Mouse (Mus musculus): ENCODE measurements at regions not wholly inside any gene's neighbourhood (a gene's known extent, or its start where the extent isn't known, plus 50 kb on each side); places are given as distances from the start of the nearest gene placed in this dataset.
"Not testable (repeated sequence)": the region's sequence is repeated elsewhere in the genome, so short reads cannot be mapped to it uniquely, and the experiment has no call there.

DNA sequence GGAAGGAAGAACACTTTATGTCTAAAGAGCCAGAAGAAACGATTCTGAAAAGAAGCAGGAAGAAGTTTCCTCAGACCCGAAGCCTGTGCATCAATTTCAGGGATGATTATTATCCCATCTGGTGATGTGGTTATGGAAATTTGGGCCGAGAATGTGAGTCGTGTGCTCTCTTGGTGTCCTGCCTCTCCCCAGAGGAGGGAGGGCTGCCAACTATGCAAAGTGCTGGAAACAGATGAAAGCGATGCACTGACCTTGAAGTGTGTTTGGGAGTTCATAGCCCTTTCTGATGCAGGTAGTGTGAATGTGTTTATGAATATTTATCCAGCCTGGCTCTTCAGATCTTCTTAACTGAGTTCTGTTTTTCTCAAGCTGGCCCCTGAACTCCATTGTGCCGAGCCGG, 59.8 kb upstream of the Emcn start:
- TF ChIP-seq CTCF (IDR thresholded peaks at IDR 0.05; ENCODE audit: extremely low read depth, insufficient read length, insufficient replicate concordance, low read depth, low read length) (no peak), POLR2A (IDR thresholded peaks at IDR 0.05; ENCODE audit: low read depth, low read length) (no peak)
- no peak overlapping the region for H3K4me3 ChIP-seq (ENCODE audit: low read depth, low read length)
- H3K27ac ChIP-seq (ENCODE audit: insufficient read depth, low read depth, low read length), result no peak overlapping the region
- H3K4me1 ChIP-seq (ENCODE audit: control insufficient read depth, insufficient read depth, insufficient read length, low read length), result no peaks in the 10 kb centered on the region
- no peaks in the 10 kb centered on the region for H3K36me3 ChIP-seq (ENCODE audit: control insufficient read depth, insufficient read depth, low read length)
- no peaks in the 10 kb centered on the region for H3K27me3 ChIP-seq (ENCODE audit: control insufficient read depth, insufficient read depth, low read length)
- WGBS, result 80% methylated on average over 7 of the region's 7 CpGs

DNA sequence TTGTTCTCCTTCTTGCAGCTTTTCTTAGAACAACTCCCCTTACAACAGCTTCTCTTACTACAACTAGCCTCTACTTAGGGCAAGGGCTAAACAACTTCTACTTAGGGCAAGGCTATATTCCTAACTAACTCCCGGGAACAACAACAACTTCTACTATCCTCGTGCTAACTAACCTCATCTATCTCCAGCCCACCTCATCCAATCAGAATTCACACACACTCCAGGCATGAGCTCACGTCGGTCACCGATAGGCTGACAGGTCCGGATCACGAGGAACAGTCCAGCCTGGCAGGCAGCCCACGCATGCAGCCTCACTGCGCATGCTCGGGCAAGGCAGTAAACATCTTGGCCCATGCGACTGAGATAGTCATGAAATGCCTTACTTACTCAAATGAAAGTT, 53.3 kb upstream of the Emcn start:
- not testable (repeated sequence) for H3K27me3 ChIP-seq (ENCODE audit: control insufficient read depth, insufficient read depth, low read length); H3K36me3 ChIP-seq (ENCODE audit: control insufficient read depth, insufficient read depth, low read length); H3K27ac ChIP-seq (ENCODE audit: insufficient read depth, low read depth, low read length); H3K4me3 ChIP-seq (ENCODE audit: low read depth, low read length); H3K4me1 ChIP-seq (ENCODE audit: control insufficient read depth, insufficient read depth, insufficient read length, low read length)
- WGBS, result 86% methylated on average over 11 of the region's 11 CpGs

DNA sequence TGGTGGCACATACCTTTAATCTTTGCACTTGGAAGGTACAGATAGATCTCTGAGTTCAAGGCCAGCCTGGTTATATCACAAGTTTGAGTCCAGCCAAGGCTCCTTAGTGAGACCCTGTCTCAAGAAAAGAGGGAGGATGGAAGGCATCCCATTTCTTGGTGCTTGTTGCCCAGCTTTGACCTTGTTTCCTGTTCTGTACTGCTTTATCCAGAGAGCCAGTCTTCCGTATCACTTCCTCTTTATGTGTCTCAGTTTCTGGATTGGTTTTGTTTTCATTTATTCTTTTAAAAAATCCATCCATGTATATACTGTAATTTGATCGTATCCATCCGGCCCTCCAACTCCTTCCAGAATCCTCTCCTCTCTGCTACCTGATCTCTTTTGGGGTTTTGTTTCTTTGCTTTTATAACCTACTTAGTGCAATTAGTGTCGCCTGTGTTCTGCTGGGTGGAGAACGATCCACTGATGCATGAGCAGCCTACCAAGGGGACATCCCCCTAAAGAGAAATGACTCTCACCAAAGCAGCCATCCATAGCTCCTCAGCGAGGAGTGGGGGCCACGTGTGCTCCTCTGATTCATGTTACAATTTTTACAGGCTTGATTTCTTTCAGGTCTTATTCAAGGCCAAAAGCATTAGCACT, 52.4 kb upstream of the Emcn start:
- 82% methylated on average over 7 of the region's 7 CpGs for WGBS
- H3K4me1 ChIP-seq (ENCODE audit: control insufficient read depth, insufficient read depth, insufficient read length, low read length), result no peaks in the 10 kb centered on the region
- H3K4me3 ChIP-seq (ENCODE audit: low read depth, low read length), result no peak overlapping the region
- TF ChIP-seq POLR2A (IDR thresholded peaks at IDR 0.05; ENCODE audit: low read depth, low read length) (no peak), CTCF (IDR thresholded peaks at IDR 0.05; ENCODE audit: extremely low read depth, insufficient read length, insufficient replicate concordance, low read depth, low read length) (no peak)
- no peaks in the 10 kb centered on the region for H3K36me3 ChIP-seq (ENCODE audit: control insufficient read depth, insufficient read depth, low read length)
- no peak overlapping the region for H3K27ac ChIP-seq (ENCODE audit: insufficient read depth, low read depth, low read length)
- H3K27me3 ChIP-seq (ENCODE audit: control insufficient read depth, insufficient read depth, low read length), result no peaks in the 10 kb centered on the region

DNA sequence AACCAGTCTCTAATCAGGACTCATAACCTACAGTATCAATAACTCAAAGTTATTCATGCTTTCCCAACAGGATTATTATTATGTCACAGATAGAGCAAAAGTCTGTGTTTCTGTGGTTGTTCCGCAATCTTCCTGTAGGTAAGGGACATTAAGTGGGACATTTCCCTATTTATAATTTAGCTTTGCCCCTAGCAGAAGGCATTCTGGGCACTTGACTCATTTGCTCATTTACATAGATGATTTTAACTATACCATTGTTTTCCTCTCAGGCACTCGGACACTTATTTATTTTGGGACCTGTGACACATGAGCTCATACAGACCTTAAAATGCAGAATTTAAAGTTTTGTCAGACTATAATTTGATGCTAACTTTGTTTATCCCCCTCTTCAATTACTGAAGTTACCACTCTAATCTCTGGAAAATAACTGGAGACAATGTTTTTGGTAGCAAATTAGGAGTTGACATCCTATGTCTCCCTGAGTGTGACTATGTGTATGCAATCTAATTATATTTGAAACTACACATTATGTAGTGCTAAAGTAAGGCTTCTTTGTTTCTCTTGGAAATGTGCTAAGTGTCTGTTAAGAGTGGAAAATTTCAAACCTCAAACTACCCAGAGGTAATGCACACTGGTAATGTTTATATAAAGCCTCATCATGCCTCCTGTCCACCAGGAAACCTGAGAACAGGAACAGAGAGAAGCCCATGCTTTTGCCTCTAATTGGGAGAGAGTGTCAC, 51.8 kb upstream of the Emcn start:
- Histone ChIP-seq H3K27ac (ENCODE audit: insufficient read depth, low read depth, low read length) (no peak overlapping the region), H3K36me3 (ENCODE audit: control insufficient read depth, insufficient read depth, low read length) (no peaks in the 10 kb centered on the region), H3K4me3 (ENCODE audit: low read depth, low read length) (no peak overlapping the region), H3K27me3 (ENCODE audit: control insufficient read depth, insufficient read depth, low read length) (no peaks in the 10 kb centered on the region), H3K4me1 (ENCODE audit: control insufficient read depth, insufficient read depth, insufficient read length, low read length) (no peaks in the 10 kb centered on the region)
- no peak for TF ChIP-seq POLR2A (IDR thresholded peaks at IDR 0.05; ENCODE audit: low read depth, low read length)
- 83% methylated on average over 2 of the region's 2 CpGs for WGBS

DNA sequence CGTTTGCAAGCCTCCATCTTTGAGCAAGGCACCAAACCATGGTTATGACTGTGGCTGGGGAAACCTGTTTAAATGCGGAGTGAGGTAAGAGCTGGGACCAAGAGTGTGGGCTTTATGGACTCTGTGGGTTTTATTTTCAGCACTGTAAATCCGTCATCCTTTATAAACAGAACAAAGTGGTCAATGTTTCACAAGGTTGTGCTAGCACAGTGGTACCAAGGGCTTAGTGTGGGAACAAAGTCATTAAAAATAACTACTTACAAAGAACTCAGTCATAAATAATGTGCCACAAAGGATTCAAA, 51.2 kb upstream of the Emcn start:
- TF ChIP-seq POLR2A (IDR thresholded peaks at IDR 0.05; ENCODE audit: low read depth, low read length) (no peak), CTCF (IDR thresholded peaks at IDR 0.05; ENCODE audit: extremely low read depth, insufficient read length, insufficient replicate concordance, low read depth, low read length) (no peak)
- H3K27me3 ChIP-seq (ENCODE audit: control insufficient read depth, insufficient read depth, low read length), result no peaks in the 10 kb centered on the region
- no peaks in the 10 kb centered on the region for H3K4me1 ChIP-seq (ENCODE audit: control insufficient read depth, insufficient read depth, insufficient read length, low read length)
- H3K27ac ChIP-seq (ENCODE audit: insufficient read depth, low read depth, low read length), result no peak overlapping the region
- no peak overlapping the region for H3K4me3 ChIP-seq (ENCODE audit: low read depth, low read length)
- 72% methylated on average over 3 of the region's 3 CpGs for WGBS
- H3K36me3 ChIP-seq (ENCODE audit: control insufficient read depth, insufficient read depth, low read length), result no peaks in the 10 kb centered on the region
